Mouse (Mus musculus): ENCODE results near the gene Orai1. TPM values are rescaled to one million over a fixed set of nuclear protein-coding genes. Genes with fewer than 3 reads are reported as not detected.

Orai1 gene
- polyA plus RNA-seq, 1 experiment from 2014 or later: 10.3 TPM

GRCm38 (mm10) chr5:123024312-123024711, 9.4 kb downstream of the Orai1 start:
- Histone ChIP-seq H3K27ac (replicated peaks) (no peak overlapping the region), H3K36me3 (peaks cover 6% of the 10 kb centered on the region), H3K4me1 (peaks cover 6% of the 10 kb centered on the region), H3K4me3 (no peak overlapping the region), H3K9me3 (replicated peaks) (no peaks in the 10 kb centered on the region), H3K27me3 (ENCODE audit: low read depth, poor library complexity, severe bottlenecking) (no peaks in the 10 kb centered on the region)
- no peak for DNase-seq (ENCODE audit: low spot score)
- WGBS: 87% methylated on average over 6 of the region's 6 CpGs

- WGBS: 91% methylated on average over 9 of the region's 9 CpGs
These were observed 10.2 kb downstream of the Orai1 start for GRCm38 (mm10) chr5:123024965-123025573.

GRCm38 (mm10) chr5:123026414-123026813, 11.5 kb downstream of the Orai1 start:
- 67% methylated on average over 6 of the region's 6 CpGs for WGBS
- Histone ChIP-seq H3K27ac (replicated peaks) (no peak overlapping the region), H3K36me3 (peaks cover 27% of the 10 kb centered on the region), H3K4me1 (no peaks in the 10 kb centered on the region), H3K4me3 (no peak overlapping the region), H3K9me3 (replicated peaks) (peaks cover 3% of the 10 kb centered on the region; the same call in 1 of the 2 replicates), H3K27me3 (ENCODE audit: low read depth, poor library complexity, severe bottlenecking) (no peaks in the 10 kb centered on the region)
- DNase-seq (ENCODE audit: low spot score): no peak

More at GRCm38 (mm10) chr5:123024965-123025573, 10.2 kb downstream of the Orai1 start:
- Histone ChIP-seq H3K27me3 (ENCODE audit: low read depth, poor library complexity, severe bottlenecking) (no peaks in the 10 kb centered on the region), H3K4me1 (no peaks in the 10 kb centered on the region), H3K27ac (replicated peaks) (no peak overlapping the region), H3K36me3 (peaks cover 14% of the 10 kb centered on the region), H3K9me3 (replicated peaks) (no peaks in the 10 kb centered on the region), H3K4me3 (no peak overlapping the region)
- no peak for DNase-seq (ENCODE audit: low spot score)

GRCm38 (mm10) chr5:123027436-123027835, 12.6 kb downstream of the Orai1 start:
- Histone ChIP-seq H3K36me3 (peaks cover 35% of the 10 kb centered on the region), H3K4me1 (no peaks in the 10 kb centered on the region), H3K4me3 (no peak overlapping the region), H3K9me3 (replicated peaks) (peaks cover 3% of the 10 kb centered on the region; the same call in 1 of the 2 replicates), H3K27ac (replicated peaks) (no peak overlapping the region), H3K27me3 (ENCODE audit: low read depth, poor library complexity, severe bottlenecking) (no peaks in the 10 kb centered on the region)
- DNase-seq (ENCODE audit: low spot score): no peak
- 85% methylated on average over 6 of the region's 6 CpGs for WGBS

- WGBS: 93% methylated on average over 7 of the region's 7 CpGs
- H3K27ac ChIP-seq (replicated peaks): no peak overlapping the region
- H3K9me3 ChIP-seq (replicated peaks): peaks cover 3% of the 10 kb centered on the region; the same call in 1 of the 2 replicates
- DNase-seq (ENCODE audit: low spot score): no peak
- H3K36me3 ChIP-seq: peaks cover 35% of the 10 kb centered on the region
- H3K4me1 ChIP-seq: no peaks in the 10 kb centered on the region
- H3K27me3 ChIP-seq (ENCODE audit: low read depth, poor library complexity, severe bottlenecking): no peaks in the 10 kb centered on the region
- no peak overlapping the region for H3K4me3 ChIP-seq
These were observed 14.9 kb downstream of the Orai1 start for GRCm38 (mm10) chr5:123029729-123030128.

GRCm38 (mm10) chr5:123031312-123031711, 16.4 kb downstream of the Orai1 start:
- no peak for DNase-seq (ENCODE audit: low spot score)
- Histone ChIP-seq H3K9me3 (replicated peaks) (peaks cover 3% of the 10 kb centered on the region; the same call in 1 of the 2 replicates), H3K27ac (replicated peaks) (no peak overlapping the region), H3K4me3 (no peak overlapping the region), H3K36me3 (peaks cover 35% of the 10 kb centered on the region), H3K27me3 (ENCODE audit: low read depth, poor library complexity, severe bottlenecking) (no peaks in the 10 kb centered on the region), H3K4me1 (peaks cover 9% of the 10 kb centered on the region; the same call in 1 of the 2 replicates)
- WGBS: 88% methylated on average over 3 of the region's 3 CpGs

- H3K4me1 ChIP-seq: peaks cover 9% of the 10 kb centered on the region; the same call in 1 of the 2 replicates
- H3K36me3 ChIP-seq: peaks cover 34% of the 10 kb centered on the region
- H3K9me3 ChIP-seq (replicated peaks): peaks cover 3% of the 10 kb centered on the region; the same call in 1 of the 2 replicates
- DNase-seq (ENCODE audit: low spot score): no peak
- WGBS: 72% methylated on average over 7 of the region's 7 CpGs
- H3K4me3 ChIP-seq: no peak overlapping the region
- no peaks in the 10 kb centered on the region for H3K27me3 ChIP-seq (ENCODE audit: low read depth, poor library complexity, severe bottlenecking)
- H3K27ac ChIP-seq (replicated peaks): no peak overlapping the region
These were observed 18.8 kb downstream of the Orai1 start for GRCm38 (mm10) chr5:123033646-123034160.

- peaks cover 3% of the 10 kb centered on the region; the same call in 1 of the 2 replicates for H3K9me3 ChIP-seq (replicated peaks)
- DNase-seq (ENCODE audit: low spot score): no peak
- no peak overlapping the region for H3K27ac ChIP-seq (replicated peaks)
- H3K36me3 ChIP-seq: peaks cover 20% of the 10 kb centered on the region
- 88% methylated on average over 4 of the region's 4 CpGs for WGBS
- H3K4me1 ChIP-seq: peaks cover 20% of the 10 kb centered on the region
- H3K4me3 ChIP-seq: no peak overlapping the region
- H3K27me3 ChIP-seq (ENCODE audit: low read depth, poor library complexity, severe bottlenecking): no peaks in the 10 kb centered on the region
These were observed 20.2 kb downstream of the Orai1 start for GRCm38 (mm10) chr5:123035089-123035488.

GRCm38 (mm10) chr5:123035564-123035963, 20.7 kb downstream of the Orai1 start:
- Histone ChIP-seq H3K4me3 (no peak overlapping the region), H3K27ac (replicated peaks) (no peak overlapping the region), H3K36me3 (peaks cover 16% of the 10 kb centered on the region), H3K4me1 (peaks cover 20% of the 10 kb centered on the region), H3K9me3 (replicated peaks) (peaks cover 3% of the 10 kb centered on the region; the same call in 1 of the 2 replicates), H3K27me3 (ENCODE audit: low read depth, poor library complexity, severe bottlenecking) (peaks cover 2% of the 10 kb centered on the region; the same call in 1 of the 2 replicates)
- no peak for DNase-seq (ENCODE audit: low spot score)
- WGBS: 42% methylated on average over 6 of the region's 6 CpGs

- no peaks in the 10 kb centered on the region for H3K36me3 ChIP-seq
- peaks cover 24% of the 10 kb centered on the region for H3K4me1 ChIP-seq
- H3K4me3 ChIP-seq: no peak overlapping the region
- no peak overlapping the region for H3K27ac ChIP-seq (replicated peaks)
- H3K27me3 ChIP-seq (ENCODE audit: low read depth, poor library complexity, severe bottlenecking): peaks cover 4% of the 10 kb centered on the region; the same call in 1 of the 2 replicates
- 85% methylated on average over 5 of the region's 5 CpGs for WGBS
- DNase-seq (ENCODE audit: low spot score): no peak
- H3K9me3 ChIP-seq (replicated peaks): no peaks in the 10 kb centered on the region
These were observed 23.2 kb downstream of the Orai1 start for GRCm38 (mm10) chr5:123038115-123038514.

- H3K36me3 ChIP-seq: no peaks in the 10 kb centered on the region
- peak; percentile 66 for DNase-seq (ENCODE audit: low spot score)
- H3K4me1 ChIP-seq: peaks cover 24% of the 10 kb centered on the region
- H3K9me3 ChIP-seq (replicated peaks): no peaks in the 10 kb centered on the region
- peak overlapping the region; percentile 58 for H3K27ac ChIP-seq (replicated peaks)
- H3K4me3 ChIP-seq: peak overlapping the region; percentile 49
- H3K27me3 ChIP-seq (ENCODE audit: low read depth, poor library complexity, severe bottlenecking): peaks cover 4% of the 10 kb centered on the region; the same call in 1 of the 2 replicates
- 5% methylated on average over 25 of the region's 25 CpGs for WGBS
These were observed 24.4 kb downstream of the Orai1 start for GRCm38 (mm10) chr5:123039120-123039752.

- Histone ChIP-seq H3K36me3 (no peaks in the 10 kb centered on the region), H3K9me3 (replicated peaks) (no peaks in the 10 kb centered on the region), H3K27me3 (ENCODE audit: low read depth, poor library complexity, severe bottlenecking) (peaks cover 4% of the 10 kb centered on the region; the same call in 1 of the 2 replicates), H3K4me1 (peaks cover 18% of the 10 kb centered on the region), H3K4me3 (no peak overlapping the region), H3K27ac (replicated peaks) (0 out of 2 replicates have a peak overlapping the region, but pooled peaks have one; percentile 38)
- no peak for DNase-seq (ENCODE audit: low spot score)
- 65% methylated on average over 7 of the region's 7 CpGs for WGBS
These were observed 25.9 kb downstream of the Orai1 start for GRCm38 (mm10) chr5:123040796-123041195.

GRCm38 (mm10) chr5:123043856-123044255, 29.0 kb downstream of the Orai1 start:
- H3K9me3 ChIP-seq (replicated peaks): no peaks in the 10 kb centered on the region
- H3K4me1 ChIP-seq: peaks cover 22% of the 10 kb centered on the region
- DNase-seq (ENCODE audit: low spot score): peak; percentile 36
- H3K4me3 ChIP-seq: no peak overlapping the region
- H3K27ac ChIP-seq (replicated peaks): no peak overlapping the region
- 26% methylated on average over 7 of the region's 7 CpGs for WGBS
- H3K36me3 ChIP-seq: no peaks in the 10 kb centered on the region
- peaks cover 4% of the 10 kb centered on the region; the same call in 1 of the 2 replicates for H3K27me3 ChIP-seq (ENCODE audit: low read depth, poor library complexity, severe bottlenecking)
